Mouse (Mus musculus): Measurements from ENCODE around the gene Prrg2.

- TF ChIP-seq CTCF (IDR thresholded peaks at IDR 0.05; ENCODE audit: extremely low read depth, insufficient read depth, insufficient read length, insufficient replicate concordance) (peak; percentile 80; the same call in 1 of the 2 replicates), POLR2A (IDR thresholded peaks at IDR 0.05; ENCODE audit: low read depth, low read length) (no peak)
Measured at GRCm38 (mm10) chr7:45078513-45078912, 16.0 kb upstream of the Prrg2 start.

Measured in spleen, adult 2 months (tissue).